Mouse (Mus musculus) MEL (cell line): ENCODE measurements around the gene B3gat2.

ENCODE experiments used
- CTCF ChIP-seq, 3 experiments: IDR thresholded peaks in 2 of 3; conservative IDR thresholded peaks in 1 of 3; 2 replicates each; pipeline ENCODE4 v1.5.1; 2011 to 2012; ENCODE audit warnings: low read length in 3 of 3, low read depth in 2 of 3, mild to moderate bottlenecking in 2 of 3, improper control_type of control experiment in 1 of 3, inconsistent platforms in 1 of 3, mixed read lengths in 1 of 3, moderate library complexity in 1 of 3; ENCODE audit not compliant: control insufficient read depth in 1 of 3, insufficient read depth in 1 of 3, poor library complexity in 1 of 3, severe bottlenecking in 1 of 3
- EP300 ChIP-seq, 2 experiments: IDR thresholded peaks; 2 replicates each; pipeline ENCODE4 v1.6.1; 2011; ENCODE audit warnings: improper control_type of control experiment in 2 of 2, low read length in 2 of 2, low read depth in 1 of 2, mild to moderate bottlenecking in 1 of 2
- MAX ChIP-seq: IDR thresholded peaks from 2 replicates; pipeline ENCODE4 v1.6.1; 2011; ENCODE audit warnings: low read length, improper control_type of control experiment
- MAZ ChIP-seq: IDR thresholded peaks from 2 replicates; pipeline ENCODE4 v1.6.1; 2012; ENCODE audit warnings: low read depth, mild to moderate bottlenecking, inconsistent platforms, low read length, improper control_type of control experiment
- MEF2A ChIP-seq: IDR thresholded peaks from 2 replicates; pipeline ENCODE4 v1.6.1; 2014; ENCODE audit warnings: low read depth, mild to moderate bottlenecking, inconsistent platforms, low read length, improper control_type of control experiment; ENCODE audit not compliant: poor library complexity, insufficient replicate concordance, severe bottlenecking; ENCODE audit errors: extremely low read depth
- MXI1 ChIP-seq: IDR thresholded peaks from 2 replicates; pipeline ENCODE4 v1.6.1; 2011; ENCODE audit warnings: mild to moderate bottlenecking, low read depth, low read length, improper control_type of control experiment
- POLR2A ChIP-seq, 2 experiments: IDR thresholded peaks; 2 replicates each; pipeline ENCODE4 v1.6.1; 2011 to 2012; ENCODE audit warnings: low read length in 2 of 2, mild to moderate bottlenecking in 2 of 2, control low read depth in 1 of 2, improper control_type of control experiment in 1 of 2, low read depth in 1 of 2, moderate library complexity in 1 of 2; ENCODE audit not compliant: control insufficient read depth in 1 of 2, insufficient read depth in 1 of 2, poor library complexity in 1 of 2
- TBP ChIP-seq: IDR thresholded peaks from 2 replicates; pipeline ENCODE4 v1.8.0; 2011; ENCODE audit warnings: low read depth, low read length, improper control_type of control experiment
- ZKSCAN1 ChIP-seq: IDR thresholded peaks from 2 replicates; pipeline ENCODE4 v1.6.1; 2012; ENCODE audit warnings: low read depth, mild to moderate bottlenecking, inconsistent platforms, low read length, improper control_type of control experiment, moderate library complexity

GRCm38 (mm10) chr1:23798306-23798705 lies 36.8 kb downstream of the B3gat2 start:
- TF ChIP-seq CTCF (IDR thresholded peaks at IDR 0.05 in 2 of 3, conservative IDR thresholded peaks at IDR 0.05 in 1 of 3; ENCODE audit: control insufficient read depth in 1 of 3, insufficient read depth in 1 of 3, low read depth in 2 of 3, low read length in 3 of 3, poor library complexity in 1 of 3, severe bottlenecking in 1 of 3) (no peak), MAX (no peak), MAZ (no peak), EP300 (IDR thresholded peaks at IDR 0.05; ENCODE audit: low read depth in 1 of 2, low read length in 2 of 2) (no peak), TBP (no peak), POLR2A (IDR thresholded peaks at IDR 0.05; ENCODE audit: control insufficient read depth in 1 of 2, insufficient read depth in 1 of 2, low read depth in 1 of 2, low read length in 2 of 2, poor library complexity in 1 of 2) (no peak), MXI1 (no peak), ZKSCAN1 (no peak), MEF2A (no peak)
